In genomic region chr5:37228894-37229293, GRCm38 (mm10) we compare ENCODE assay signal across 18 mouse cellular contexts. TPM values are rescaled to one million over a fixed set of nuclear protein-coding genes. Genes with fewer than 3 reads are reported as not detected.
A peak's percentile ranks its signal among the peaks of the same experiment; 100 is the strongest.
DNase-seq lines count a peak whose midpoint lies in the region; ATAC-seq and TF ChIP-seq lines count a peak whose summit lies in the region.
"Had no signal": no experiment of that assay in that cellular context is flagged by ENCODE, and none has a peak within 500 bp of the region (broad histone marks: within the 10 kb centered on the region; RNA-seq: fewer than 3 reads in every experiment).

No protein-coding gene starts in this region.

- no peak for ATAC-seq in hindbrain, postnatal 0 days
- ATAC-seq in neural tube, embryonic 11.5 days (ENCODE audit: insufficient read depth, low FRiP score, low TSS enrichment) = peak; percentile 48; the same call in 1 of the 2 replicates
- ATAC-seq in hindbrain, embryonic 13.5 days (ENCODE audit: low FRiP score) = peak; percentile 35; the same call in 1 of the 2 replicates
- ATAC-seq: forebrain, embryonic 13.5 days; intestine, postnatal 0 days had no signal

- H3K9me3 ChIP-seq in hindbrain, embryonic 10.5 days = no peaks in the 10 kb centered on the region
- no peaks in the 10 kb centered on the region for H3K9me3 ChIP-seq in hindbrain, postnatal 0 days (ENCODE audit: low read length)
- no peaks in the 10 kb centered on the region for H3K9me3 ChIP-seq in neural tube, embryonic 11.5 days (ENCODE audit: control insufficient read depth, low read length)
- no peaks in the 10 kb centered on the region for H3K9me3 ChIP-seq in hindbrain, embryonic 13.5 days
- H3K9me3 ChIP-seq: forebrain, embryonic 13.5 days; heart, embryonic 12.5 days; hindbrain, embryonic 15.5 days had no signal

- peak; percentile 36 for DNase-seq in hindbrain, embryonic 10.5 days (ENCODE audit: low spot score)
- DNase-seq in hindbrain, postnatal 0 days (ENCODE audit: low spot score) = no peak
- DNase-seq in neural tube, embryonic 11.5 days (ENCODE audit: low spot score) = no peak
- DNase-seq in neural tube, embryonic 10.5 days (ENCODE audit: extremely low spot score, low spot score) = no peak
- DNase-seq in cerebellum, adult 2 months = no peak
- DNase-seq in gastrocnemius, postnatal 4 days (ENCODE audit: low spot score in 2 of 2) = no peak
- DNase-seq: adrenal gland, postnatal 25 days; cerebellum, adult 9-11 months; kidney, postnatal 25 days; lung, embryonic 14.5 days; right cerebral cortex, postnatal 25 days had no signal

- H3K4me3 ChIP-seq in hindbrain, embryonic 10.5 days = no peak overlapping the region
- no peak overlapping the region for H3K4me3 ChIP-seq in hindbrain, postnatal 0 days (ENCODE audit: low read length)
- H3K4me3 ChIP-seq in neural tube, embryonic 11.5 days (ENCODE audit: low read depth, low read length) = no peak overlapping the region
- no peak overlapping the region for H3K4me3 ChIP-seq in hindbrain, embryonic 13.5 days
- no peak overlapping the region for H3K4me3 ChIP-seq in cerebellum, adult 2 months (replicated peaks; ENCODE audit: insufficient read depth, low read depth, low read length)
- H3K4me3 ChIP-seq: forebrain, embryonic 13.5 days; heart, embryonic 12.5 days; hindbrain, embryonic 15.5 days had no signal

- H3K4me2 ChIP-seq in hindbrain, postnatal 0 days (ENCODE audit: low read depth, low read length) = no peak overlapping the region
- no peak overlapping the region for H3K4me2 ChIP-seq in neural tube, embryonic 11.5 days (ENCODE audit: low read depth)
- H3K4me2 ChIP-seq in hindbrain, embryonic 13.5 days = no peak overlapping the region
- H3K4me2 ChIP-seq: forebrain, embryonic 13.5 days; heart, embryonic 12.5 days; hindbrain, embryonic 15.5 days; lung, embryonic 14.5 days had no signal

- no peak overlapping the region for H3K9ac ChIP-seq in hindbrain, postnatal 0 days (replicated peaks; ENCODE audit: low read length)
- no peak overlapping the region for H3K9ac ChIP-seq in neural tube, embryonic 11.5 days (ENCODE audit: low read length)
- no peak overlapping the region for H3K9ac ChIP-seq in hindbrain, embryonic 13.5 days
- H3K9ac ChIP-seq: forebrain, embryonic 13.5 days; heart, embryonic 12.5 days; hindbrain, embryonic 15.5 days; liver, embryonic 14.5 days; lung, embryonic 14.5 days had no signal

- H3K27ac ChIP-seq in hindbrain, embryonic 10.5 days = peak overlapping the region; percentile 53
- no peak overlapping the region for H3K27ac ChIP-seq in hindbrain, postnatal 0 days
- peak overlapping the region; percentile 24; the same call in 1 of the 2 replicates for H3K27ac ChIP-seq in neural tube, embryonic 11.5 days (ENCODE audit: low read depth, low read length)
- peak overlapping the region; percentile 18; the same call in 1 of the 2 replicates for H3K27ac ChIP-seq in hindbrain, embryonic 13.5 days
- no peak overlapping the region for H3K27ac ChIP-seq in cerebellum, adult 2 months (ENCODE audit: insufficient read depth, low read length)
- H3K27ac ChIP-seq: forebrain, embryonic 13.5 days; hindbrain, embryonic 15.5 days; liver, embryonic 14.5 days had no signal

- 71% methylated on average over 7 of the region's 7 CpGs for WGBS in hindbrain, embryonic 10.5 days
- 37% methylated on average over 7 of the region's 7 CpGs for WGBS in hindbrain, postnatal 0 days
- 60% methylated on average over 7 of the region's 7 CpGs for WGBS in neural tube, embryonic 11.5 days
- WGBS in hindbrain, embryonic 13.5 days = 38% methylated on average over 7 of the region's 7 CpGs
- WGBS in cerebellum, adult 2 months = 55% methylated on average over 7 of the region's 7 CpGs

- no peaks in the 10 kb centered on the region for H3K36me3 ChIP-seq in hindbrain, embryonic 10.5 days
- no peaks in the 10 kb centered on the region for H3K36me3 ChIP-seq in hindbrain, postnatal 0 days (ENCODE audit: insufficient read depth, low read length)
- H3K36me3 ChIP-seq in neural tube, embryonic 11.5 days (ENCODE audit: control insufficient read depth, insufficient read depth, low read length) = no peaks in the 10 kb centered on the region
- H3K36me3 ChIP-seq in hindbrain, embryonic 13.5 days = no peaks in the 10 kb centered on the region
- H3K36me3 ChIP-seq: heart, embryonic 12.5 days; hindbrain, embryonic 15.5 days had no signal

- no peak for TF ChIP-seq CTCF in hindbrain, postnatal 0 days (IDR thresholded peaks at IDR 0.05; ENCODE audit: low read depth)
- no peak for TF ChIP-seq CTCF in cerebellum, adult 2 months (IDR thresholded peaks at IDR 0.05; ENCODE audit: borderline replicate concordance, insufficient read depth, low read depth, low read length)

- peaks cover 34% of the 10 kb centered on the region for H3K4me1 ChIP-seq in hindbrain, embryonic 10.5 days (replicated peaks)
- no peaks in the 10 kb centered on the region for H3K4me1 ChIP-seq in hindbrain, postnatal 0 days (ENCODE audit: insufficient read depth, low read length)
- H3K4me1 ChIP-seq in neural tube, embryonic 11.5 days (ENCODE audit: control insufficient read depth, insufficient read depth, low read length) = no peaks in the 10 kb centered on the region; the same call in 1 of the 2 replicates
- peaks cover 11% of the 10 kb centered on the region for H3K4me1 ChIP-seq in hindbrain, embryonic 13.5 days (replicated peaks)
- H3K4me1 ChIP-seq in cerebellum, adult 2 months (ENCODE audit: control insufficient read depth, insufficient read depth, low read length) = no peaks in the 10 kb centered on the region; the same call in 1 of the 2 replicates
- H3K4me1 ChIP-seq: forebrain, embryonic 13.5 days had no signal

- no peaks in the 10 kb centered on the region for H3K27me3 ChIP-seq in hindbrain, embryonic 10.5 days (ENCODE audit: insufficient read depth, poor library complexity, severe bottlenecking)
- no peaks in the 10 kb centered on the region for H3K27me3 ChIP-seq in hindbrain, postnatal 0 days (ENCODE audit: insufficient read depth, low read length)
- no peaks in the 10 kb centered on the region for H3K27me3 ChIP-seq in neural tube, embryonic 11.5 days (ENCODE audit: control insufficient read depth, insufficient read depth, low read length)
- H3K27me3 ChIP-seq in hindbrain, embryonic 13.5 days = 0 out of 2 replicates have a peak, but pooled peaks cover 7% of the 10 kb centered on the region
- H3K27me3 ChIP-seq in cerebellum, adult 2 months (ENCODE audit: control insufficient read depth, insufficient read depth, low read length) = no peaks in the 10 kb centered on the region
- H3K27me3 ChIP-seq: hindbrain, embryonic 15.5 days had no signal

- TF ChIP-seq POLR2A in cerebellum, adult 2 months (IDR thresholded peaks at IDR 0.05; ENCODE audit: borderline replicate concordance, insufficient read depth, low read length) = no peak

RNA-seq across cellular contexts. Expression of gene Crmp1, which starts 12.8 kb away (rescaled TPM):
- 178 and 407 TPM in 2 replicates for polyA plus RNA-seq in hindbrain, embryonic 10.5 days (2016; fragmentation: Nextera tagmentation; extraction: Ambion mirVana)
- 1,015 and 1,414 TPM in 2 replicates for total RNA-seq in hindbrain, postnatal 0 days (2014; rRNA removed)
- polyA plus RNA-seq in hindbrain, postnatal 0 days (2015; fragmentation: Nextera tagmentation; extraction: Ambion mirVana) = 607 and 697 TPM in 2 replicates
- polyA plus RNA-seq in neural tube, embryonic 11.5 days (2014; fragmentation: Nextera tagmentation; extraction: Ambion mirVana) = 472 and 565 TPM in 2 replicates
- polyA plus RNA-seq in hindbrain, embryonic 13.5 days (2015; fragmentation: Nextera tagmentation; extraction: Ambion mirVana) = 750 and 790 TPM in 2 replicates
- 207 and 227 TPM in 2 replicates for polyA plus RNA-seq in cerebellum, adult 2 months (2012; rRNA removed)
- total RNA-seq in gastrocnemius, postnatal 4 days (2021) = 1 to 10 TPM; 3.0 to 4.1 TPM
- total RNA-seq: common myeloid progenitor, adult 5-6 weeks had no signal

Comparison
In these comparisons a context has a peak if more than half of its experiments do, and no peak if none do; other contexts are left out.
1. H3K27ac ChIP-seq: peak in hindbrain, embryonic 10.5 days (single experiment), neural tube, embryonic 11.5 days (single experiment) and hindbrain, embryonic 13.5 days (single experiment); none in hindbrain, postnatal 0 days (single experiment) and cerebellum, adult 2 months (single experiment).